Mouse (Mus musculus) CH12.LX (cell line): ENCODE data around the gene Mzt1.
"Not testable (repeated sequence)": the region's sequence is repeated elsewhere in the genome, so short reads cannot be mapped to it uniquely, and the experiment has no call there.

Source experiments
- CTCF ChIP-seq, 2 experiments: IDR thresholded peaks in 1 of 2; conservative IDR thresholded peaks in 1 of 2; 2 replicates each; pipeline ENCODE4 v1.5.1; 2011 to 2012; ENCODE audit warnings: low read depth in 2 of 2, low read length in 2 of 2, improper control_type of control experiment in 1 of 2, inconsistent platforms in 1 of 2, mild to moderate bottlenecking in 1 of 2, moderate library complexity in 1 of 2
- EP300 ChIP-seq: IDR thresholded peaks from 2 replicates; pipeline ENCODE4 v1.6.1; 2011; ENCODE audit warnings: low read length, improper control_type of control experiment
- MEF2A ChIP-seq: IDR thresholded peaks from 2 replicates; pipeline ENCODE4 v1.6.1; 2014; ENCODE audit warnings: low read depth, mild to moderate bottlenecking, inconsistent platforms, low read length, improper control_type of control experiment, borderline replicate concordance
- POLR2A ChIP-seq: IDR thresholded peaks from 2 replicates; pipeline ENCODE4 v1.6.1; 2011; ENCODE audit warnings: low read depth, mild to moderate bottlenecking, improper control_type of control experiment, low read length
- POLR2AphosphoS2 ChIP-seq: IDR thresholded peaks from 2 replicates; pipeline ENCODE4 v1.6.1; 2011; ENCODE audit warnings: low read depth, low read length, improper control_type of control experiment
- RCOR1 ChIP-seq: conservative IDR thresholded peaks from 2 replicates; pipeline ENCODE4 v1.6.1; 2012; ENCODE audit warnings: low read depth, mild to moderate bottlenecking, inconsistent platforms, low read length, improper control_type of control experiment
- SIN3A ChIP-seq: IDR thresholded peaks from 2 replicates; pipeline ENCODE4 v1.6.1; 2012; ENCODE audit warnings: low read length, improper control_type of control experiment, inconsistent platforms

GRCm38 (mm10) chr14:99034851-99035250 lies 11.1 kb downstream of the Mzt1 start:
- TF ChIP-seq CTCF (conservative IDR thresholded peaks at IDR 0.05 in 1 of 2, IDR thresholded peaks at IDR 0.05 in 1 of 2; ENCODE audit: low read depth in 2 of 2, low read length in 2 of 2); MEF2A; POLR2AphosphoS2; POLR2A; SIN3A; EP300; RCOR1: not testable (repeated sequence)
